Comparison of ENCODE assay signal across 17 mouse cellular contexts in the genomic region with DNA sequence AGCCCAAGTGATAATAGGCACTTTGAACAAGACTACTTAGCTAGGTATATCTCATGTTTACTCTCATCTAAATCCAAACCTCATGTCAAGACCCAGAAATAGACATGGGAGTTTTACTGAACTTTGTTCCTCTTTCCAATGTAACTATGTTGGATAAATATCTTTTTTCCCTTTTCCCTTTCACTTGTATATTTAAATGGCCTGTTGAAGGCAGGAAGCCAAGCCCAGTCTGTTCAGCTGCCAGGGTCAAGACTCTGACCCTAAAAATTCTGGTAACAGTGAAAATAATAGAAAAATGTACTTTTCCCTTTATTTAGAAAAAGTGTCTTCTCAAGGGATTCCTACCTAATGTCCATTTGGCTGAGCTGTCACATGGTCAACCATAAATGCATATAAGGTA. TPM values are rescaled to one million over a fixed set of nuclear protein-coding genes. Genes with fewer than 3 reads are reported as not detected.
"Had no signal": no experiment of that assay in that cellular context is flagged by ENCODE, and none has a peak within 500 bp of the region (broad histone marks: within the 10 kb centered on the region; RNA-seq: fewer than 3 reads in every experiment).

No protein-coding gene starts in this region.

- H3K27me3 ChIP-seq: liver, embryonic 13.5 days; liver, embryonic 15.5 days; megakaryocyte, embryonic 14.5 days; midbrain, embryonic 13.5 days; midbrain, embryonic 15.5 days; neural tube, embryonic 12.5 days; stomach, embryonic 15.5 days had no signal

- H3K4me2 ChIP-seq: liver, embryonic 11.5 days; liver, embryonic 13.5 days; liver, embryonic 15.5 days; midbrain, embryonic 11.5 days; midbrain, embryonic 13.5 days; midbrain, embryonic 15.5 days; neural tube, embryonic 12.5 days; stomach, embryonic 15.5 days had no signal

- H3K4me3 ChIP-seq: liver, embryonic 13.5 days; liver, embryonic 15.5 days; megakaryocyte, embryonic 14.5 days; midbrain, embryonic 13.5 days; midbrain, embryonic 15.5 days; neural tube, embryonic 12.5 days; stomach, embryonic 15.5 days had no signal

- H3K9me3 ChIP-seq: liver, embryonic 13.5 days; liver, embryonic 15.5 days; megakaryocyte, embryonic 14.5 days; midbrain, embryonic 13.5 days; midbrain, embryonic 15.5 days; neural tube, embryonic 12.5 days; stomach, embryonic 15.5 days had no signal

- H3K27ac ChIP-seq: liver, embryonic 13.5 days; liver, embryonic 15.5 days; macrophage; midbrain, embryonic 13.5 days; midbrain, embryonic 15.5 days; neural tube, embryonic 12.5 days; stomach, embryonic 15.5 days; stomach, postnatal 0 days had no signal

- ATAC-seq: liver, postnatal 0 days; midbrain, embryonic 13.5 days; midbrain, embryonic 15.5 days had no signal

- H3K9ac ChIP-seq: liver, embryonic 13.5 days; liver, embryonic 15.5 days; liver, postnatal 0 days; midbrain, embryonic 13.5 days; midbrain, embryonic 15.5 days; neural tube, embryonic 12.5 days; stomach, embryonic 15.5 days had no signal

- DNase-seq: liver; liver, embryonic 13.5 days; liver, postnatal 0 days; right cerebral cortex, postnatal 14 days; thymus, adult 2 months; thymus, postnatal 25 days; thymus, postnatal 4 days had no signal

- H3K36me3 ChIP-seq: liver, embryonic 13.5 days; liver, embryonic 15.5 days; midbrain, embryonic 13.5 days; midbrain, embryonic 15.5 days; neural tube, embryonic 12.5 days; stomach, embryonic 15.5 days had no signal

- H3K4me1 ChIP-seq: liver, embryonic 13.5 days; liver, embryonic 15.5 days; midbrain, embryonic 13.5 days; midbrain, embryonic 15.5 days; neural tube, embryonic 12.5 days; stomach, embryonic 15.5 days had no signal

RNA-seq across cellular contexts. Expression of a gene that starts 18.0 kb away (rescaled TPM):
- polyA plus RNA-seq: macrophage had no signal
